Mouse (Mus musculus) heart, embryonic 12.5 days (tissue): ENCODE data around the gene Sult1e1. TPM values are rescaled to one million over a fixed set of nuclear protein-coding genes. Genes with fewer than 3 reads are reported as not detected.

ENCODE experiments used
- ATAC-seq: fragments of 200-750 bp; cut with Nextera tagmentation; 2 replicates; pipeline ENCODE4 v1.8.0; 2017; ENCODE audit warnings: moderate TSS enrichment, moderate library complexity; ENCODE audit not compliant: insufficient number of reproducible peaks, low FRiP score
- H3K27ac ChIP-seq: fragments of 300-500 bp; sonication (generic); 2 replicates; pipeline ENCODE4 v1.5.1; 2016; ENCODE audit warnings: mild to moderate bottlenecking, moderate library complexity; ENCODE audit not compliant: poor library complexity, severe bottlenecking
- H3K27me3 ChIP-seq: fragments of 300-500 bp; sonication (generic); replicated peaks from 2 replicates; pipeline ENCODE4 v1.6.1; 2016; ENCODE audit warnings: mild to moderate bottlenecking, moderate library complexity
- H3K36me3 ChIP-seq: fragments of 300-500 bp; sonication (generic); 2 replicates; pipeline ENCODE4 v1.6.1; 2016; ENCODE audit warnings: mild to moderate bottlenecking, moderate library complexity
- H3K4me1 ChIP-seq: fragments of 300-500 bp; sonication (generic); replicated peaks from 2 replicates; pipeline ENCODE4 v1.6.1; 2016; ENCODE audit warnings: mild to moderate bottlenecking
- H3K4me2 ChIP-seq: fragments of 300-500 bp; sonication (generic); 2 replicates; pipeline ENCODE4 v1.6.1; 2016; ENCODE audit warnings: mild to moderate bottlenecking, moderate library complexity
- H3K4me3 ChIP-seq: fragments of 300-500 bp; sonication (generic); 2 replicates; pipeline ENCODE4 v1.5.1; 2016; ENCODE audit warnings: mild to moderate bottlenecking
- H3K9ac ChIP-seq: fragments of 300-500 bp; sonication (generic); 2 replicates; pipeline ENCODE4 v1.6.1; 2016; ENCODE audit warnings: mild to moderate bottlenecking, moderate library complexity
- H3K9me3 ChIP-seq: fragments of 300-500 bp; sonication (generic); replicated peaks from 2 replicates; pipeline ENCODE4 v1.6.1; 2016; ENCODE audit warnings: mild to moderate bottlenecking, moderate library complexity
- WGBS: fragments of 180-500 bp; shearing (Covaris S2); methylation state at CpG from one replicate; pipeline ENCODE4 v1.1.7; 2016; 5-methylcytosine and 5-hydroxymethylcytosine counted together
- polyA plus RNA-seq: library from polyadenylated mRNA; unstranded; fragments of >200 nt; fragmentation: Nextera tagmentation; extraction: Ambion mirVana; gene quantifications from 2 replicates; pipeline ENCODE4 v1.2.1, GENCODE M21; 2016

Sult1e1 gene
- polyA plus RNA-seq, result not detected in 2 replicates

DNA sequence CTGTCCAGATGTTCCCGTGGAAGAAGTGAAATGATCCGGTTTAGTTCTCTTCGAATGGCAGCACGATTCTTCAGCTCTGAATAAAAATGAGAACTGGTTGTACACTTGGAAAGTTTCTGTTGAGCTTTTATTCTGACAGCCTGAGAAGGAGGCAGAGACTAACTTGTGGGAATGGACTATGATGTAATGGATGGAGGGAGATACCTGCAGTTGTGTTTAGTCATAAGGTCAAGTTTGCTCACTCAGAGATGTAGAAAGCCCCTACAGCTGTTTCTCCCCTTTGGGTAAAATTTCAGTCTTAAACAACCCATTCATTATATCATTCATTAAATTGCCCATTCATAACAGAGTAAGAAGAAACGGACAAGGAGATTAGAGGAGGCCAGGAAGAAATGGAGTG lies at the start of gene Sult1e1:
Gene Sult1e1 (minus strand): TSS at position 101 of the 400 bp plus-strand sequence.
- H3K4me1 ChIP-seq, result no peaks in the 10 kb centered on the region
- 72% methylated on average over 5 of the region's 5 CpGs for WGBS
- H3K9ac ChIP-seq, result no peak within 1 kb of the TSS
- no peak within 1 kb of the TSS for H3K4me3 ChIP-seq
- no peaks in the 10 kb centered on the region for H3K36me3 ChIP-seq
- no peak within 1 kb of the TSS for H3K27ac ChIP-seq
- no peak for ATAC-seq
- no peak within 1 kb of the TSS for H3K4me2 ChIP-seq
- H3K27me3 ChIP-seq, result no peaks in the 10 kb centered on the region
- H3K9me3 ChIP-seq, result no peaks in the 10 kb centered on the region

DNA sequence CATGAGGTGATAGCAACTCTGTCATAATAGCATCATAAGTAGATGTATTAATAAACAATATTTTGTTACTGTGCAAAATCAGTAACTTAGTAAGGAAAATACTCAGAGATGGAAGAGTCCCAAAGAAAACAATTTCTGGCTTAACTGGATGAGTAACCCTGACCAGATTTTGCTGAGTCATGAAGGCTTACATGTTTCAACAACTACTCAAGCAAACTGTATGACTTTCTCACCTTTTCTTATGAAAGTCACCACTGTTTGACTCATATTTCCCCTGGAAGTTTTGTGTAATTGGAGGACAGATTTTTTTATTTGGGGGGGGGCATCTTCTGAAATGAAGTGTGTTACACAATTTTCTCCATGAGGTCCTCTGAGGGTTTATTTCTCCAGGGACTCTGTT lies 31.3 kb upstream of the Sult1e1 start:
- Histone ChIP-seq H3K36me3 (no peaks in the 10 kb centered on the region), H3K4me3 (no peak overlapping the region), H3K4me2 (no peak overlapping the region), H3K9me3 (no peaks in the 10 kb centered on the region; the same call in 1 of the 2 replicates), H3K27me3 (no peaks in the 10 kb centered on the region), H3K4me1 (no peaks in the 10 kb centered on the region), H3K27ac (no peak overlapping the region), H3K9ac (no peak overlapping the region)
- ATAC-seq, result no peak

DNA sequence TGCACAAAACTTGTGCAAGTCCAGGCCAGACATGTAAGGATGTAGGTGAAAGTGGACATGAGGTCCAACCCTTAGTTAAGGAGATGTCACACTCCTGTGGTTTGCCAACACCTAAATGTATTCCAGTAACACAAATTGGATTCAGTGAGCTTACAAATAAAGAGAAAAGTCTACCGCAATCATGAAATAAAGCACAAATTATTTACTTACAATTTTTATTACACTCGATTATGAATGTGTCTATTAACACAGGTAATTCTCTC lies 23.7 kb upstream of the Sult1e1 start:
- WGBS, result 84% methylated on average over 2 of the region's 2 CpGs
- H3K27me3 ChIP-seq, result no peaks in the 10 kb centered on the region
- no peaks in the 10 kb centered on the region for H3K9me3 ChIP-seq
- no peak overlapping the region for H3K27ac ChIP-seq
- no peaks in the 10 kb centered on the region for H3K4me1 ChIP-seq
- H3K4me2 ChIP-seq, result no peak overlapping the region
- H3K4me3 ChIP-seq, result no peak overlapping the region
- no peak for ATAC-seq
- H3K36me3 ChIP-seq, result no peaks in the 10 kb centered on the region
- H3K9ac ChIP-seq, result no peak overlapping the region

DNA sequence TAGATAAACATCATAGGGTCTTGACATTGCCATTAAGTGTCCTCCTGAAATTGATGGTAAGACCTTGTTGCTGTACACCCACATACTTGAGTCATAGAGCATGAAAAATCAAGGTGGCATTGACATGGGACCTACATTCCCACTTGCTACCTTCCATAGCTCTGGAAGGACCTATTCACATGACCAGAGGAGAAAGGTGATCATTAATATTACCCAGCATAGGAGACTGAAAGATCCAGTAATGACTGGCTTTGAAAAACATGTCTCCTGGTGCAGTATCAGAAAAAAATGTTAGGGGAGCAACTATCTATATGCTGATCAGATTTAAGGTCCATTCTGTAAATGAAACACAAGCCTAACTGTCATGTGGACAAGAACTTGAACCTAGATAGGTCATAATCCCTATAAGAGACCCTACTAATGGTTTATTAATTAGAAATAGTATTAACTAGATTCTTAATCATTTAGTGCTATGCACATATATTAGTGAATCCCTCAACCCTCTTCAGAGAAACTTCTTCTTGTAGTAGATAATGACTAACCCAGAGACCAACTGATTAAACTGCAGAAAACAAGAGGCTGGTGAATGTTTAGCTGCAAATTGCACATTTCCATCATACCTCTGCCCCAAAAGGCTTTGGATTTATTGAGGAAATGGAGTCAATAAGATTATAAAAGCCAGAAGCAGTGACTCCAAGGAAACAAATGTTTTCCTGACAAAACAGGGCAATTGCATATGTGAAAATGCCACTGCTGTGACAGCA lies 23.2 kb upstream of the Sult1e1 start:
- Histone ChIP-seq H3K36me3 (no peaks in the 10 kb centered on the region), H3K27me3 (no peaks in the 10 kb centered on the region), H3K9me3 (no peaks in the 10 kb centered on the region), H3K4me3 (no peak overlapping the region), H3K9ac (no peak overlapping the region), H3K4me1 (no peaks in the 10 kb centered on the region), H3K4me2 (no peak overlapping the region), H3K27ac (no peak overlapping the region)
- no peak for ATAC-seq

DNA sequence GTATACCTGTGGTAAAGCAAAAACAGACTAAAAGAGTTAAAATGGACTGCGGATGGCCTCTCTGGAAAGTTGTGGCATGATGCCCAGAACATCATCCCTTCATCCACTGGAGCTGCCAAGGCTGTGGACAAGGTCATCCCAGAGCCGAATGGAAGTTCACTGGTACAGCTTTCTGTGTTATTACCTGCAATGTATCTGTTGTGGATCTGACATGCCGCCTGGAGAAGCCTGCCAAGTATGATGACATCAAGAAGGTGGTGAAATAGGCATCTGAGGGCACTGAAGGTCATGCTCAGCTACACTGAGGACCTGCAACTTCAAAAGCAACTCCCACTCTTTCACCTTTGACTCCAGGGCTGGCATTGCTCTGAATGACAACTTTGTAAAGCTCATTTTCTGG lies 9.6 kb upstream of the Sult1e1 start:
- Histone ChIP-seq H3K4me3 (no peak overlapping the region), H3K4me2 (no peak overlapping the region), H3K27me3 (no peaks in the 10 kb centered on the region), H3K9me3 (no peaks in the 10 kb centered on the region), H3K36me3 (no peaks in the 10 kb centered on the region), H3K27ac (no peak overlapping the region), H3K9ac (no peak overlapping the region), H3K4me1 (no peaks in the 10 kb centered on the region)
- ATAC-seq, result no peak
- 67% methylated on average over 3 of the region's 3 CpGs for WGBS

DNA sequence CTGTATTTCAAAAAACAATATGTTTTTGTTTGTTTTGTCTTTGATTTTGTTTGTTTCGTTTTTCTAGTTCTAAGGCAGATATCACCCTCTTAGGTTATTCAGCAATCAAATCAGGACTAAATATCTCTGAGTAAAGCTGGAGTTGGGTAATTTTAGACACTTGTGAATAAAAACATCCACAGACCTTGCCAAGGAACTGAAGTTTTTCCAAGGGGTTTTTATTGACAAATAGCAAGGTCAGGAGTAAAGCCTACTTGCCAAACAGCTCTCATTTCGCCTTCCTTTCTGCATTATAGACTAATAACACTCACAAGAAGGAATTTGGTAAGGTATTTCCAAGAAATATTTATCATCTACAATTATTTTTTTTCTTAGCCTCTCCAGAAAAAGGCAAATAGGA lies 6.5 kb upstream of the Sult1e1 start:
- H3K9me3 ChIP-seq, result no peaks in the 10 kb centered on the region
- ATAC-seq, result no peak
- H3K9ac ChIP-seq, result no peak overlapping the region
- WGBS, result 56% methylated on average over 2 of the region's 2 CpGs
- no peaks in the 10 kb centered on the region for H3K36me3 ChIP-seq
- no peaks in the 10 kb centered on the region for H3K27me3 ChIP-seq
- no peak overlapping the region for H3K4me2 ChIP-seq
- H3K4me1 ChIP-seq, result no peaks in the 10 kb centered on the region
- H3K4me3 ChIP-seq, result no peak overlapping the region
- H3K27ac ChIP-seq, result no peak overlapping the region

DNA sequence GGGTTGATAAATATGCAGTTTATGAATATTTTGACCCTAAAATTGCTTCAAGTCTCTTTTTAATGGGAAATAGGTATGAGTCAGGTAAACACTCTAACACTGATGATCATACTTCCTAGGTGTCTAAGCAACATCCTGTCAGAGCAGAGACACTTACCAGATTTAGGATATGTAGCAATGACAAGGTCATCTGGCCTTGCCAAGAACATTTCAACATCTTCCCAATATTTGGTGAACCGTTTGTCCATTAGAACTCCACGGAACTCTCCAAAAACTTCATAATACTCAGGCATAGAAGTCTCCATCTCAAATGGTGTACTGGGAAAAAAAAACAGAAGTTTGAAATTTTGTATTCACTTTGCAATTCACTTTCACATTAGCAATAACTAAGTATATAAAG lies 1.5 kb downstream of the Sult1e1 start:
- no peak overlapping the region for H3K4me2 ChIP-seq
- H3K27me3 ChIP-seq, result no peaks in the 10 kb centered on the region
- no peak overlapping the region for H3K27ac ChIP-seq
- 74% methylated on average over 2 of the region's 2 CpGs for WGBS
- H3K4me3 ChIP-seq, result no peak overlapping the region
- no peaks in the 10 kb centered on the region for H3K9me3 ChIP-seq
- H3K9ac ChIP-seq, result no peak overlapping the region
- no peaks in the 10 kb centered on the region for H3K4me1 ChIP-seq
- no peak for ATAC-seq
- no peaks in the 10 kb centered on the region for H3K36me3 ChIP-seq

DNA sequence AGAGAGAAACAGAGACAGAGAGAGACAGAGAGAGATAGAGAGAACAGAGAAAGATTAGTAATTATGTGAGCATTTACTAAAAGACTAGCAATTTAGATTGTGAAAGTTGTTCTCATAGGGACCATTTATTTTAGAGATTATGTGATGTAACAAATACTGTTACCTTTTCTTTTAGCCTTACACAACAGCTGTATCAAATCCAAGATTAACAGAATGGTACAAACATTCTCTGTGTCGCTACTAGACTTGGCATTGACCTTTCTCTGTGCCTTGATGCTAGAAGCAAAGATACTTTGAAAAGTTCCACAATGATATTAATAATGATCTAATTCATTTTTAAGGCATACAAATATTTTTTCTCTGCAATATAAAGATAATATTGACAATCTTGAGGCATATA lies 11.0 kb downstream of the Sult1e1 start:
- ATAC-seq, result no peak
- WGBS, result 73% methylated on average over 1 of the region's 1 CpGs
- no peaks in the 10 kb centered on the region for H3K9me3 ChIP-seq

DNA sequence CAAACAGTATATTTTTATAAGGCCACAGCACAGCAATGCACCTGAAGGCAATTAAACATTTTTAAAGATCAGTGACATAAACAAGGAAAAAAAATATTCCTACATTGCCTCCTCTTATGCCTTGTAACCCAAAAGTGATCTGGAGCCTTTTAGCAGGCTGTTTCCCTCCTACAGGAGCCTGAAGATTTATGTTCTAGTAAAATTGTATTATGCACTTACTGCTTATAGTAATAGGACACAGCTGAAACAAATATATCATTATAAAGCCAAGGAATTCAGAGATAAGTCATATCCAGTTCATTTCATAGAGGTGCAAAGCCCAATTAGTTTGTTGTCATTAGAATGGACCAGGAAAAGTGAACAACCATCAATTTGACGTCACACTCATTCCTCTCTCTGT lies 17.2 kb downstream of the Sult1e1 start:
- ATAC-seq, result no peak
- H3K4me1 ChIP-seq, result no peaks in the 10 kb centered on the region
- no peak overlapping the region for H3K27ac ChIP-seq
- H3K9me3 ChIP-seq, result no peaks in the 10 kb centered on the region
- no peak overlapping the region for H3K9ac ChIP-seq
- H3K4me3 ChIP-seq, result no peak overlapping the region
- no peaks in the 10 kb centered on the region for H3K27me3 ChIP-seq
- H3K36me3 ChIP-seq, result no peaks in the 10 kb centered on the region
- no peak overlapping the region for H3K4me2 ChIP-seq
- WGBS, result 65% methylated on average over 1 of the region's 1 CpGs

More for the DNA sequence above, 11.0 kb downstream of the Sult1e1 start:
- no peak overlapping the region for H3K4me2 ChIP-seq
- no peak overlapping the region for H3K4me3 ChIP-seq
- H3K4me1 ChIP-seq, result no peaks in the 10 kb centered on the region
- H3K36me3 ChIP-seq, result no peaks in the 10 kb centered on the region
- no peak overlapping the region for H3K9ac ChIP-seq
- no peaks in the 10 kb centered on the region for H3K27me3 ChIP-seq
- H3K27ac ChIP-seq, result no peak overlapping the region

DNA sequence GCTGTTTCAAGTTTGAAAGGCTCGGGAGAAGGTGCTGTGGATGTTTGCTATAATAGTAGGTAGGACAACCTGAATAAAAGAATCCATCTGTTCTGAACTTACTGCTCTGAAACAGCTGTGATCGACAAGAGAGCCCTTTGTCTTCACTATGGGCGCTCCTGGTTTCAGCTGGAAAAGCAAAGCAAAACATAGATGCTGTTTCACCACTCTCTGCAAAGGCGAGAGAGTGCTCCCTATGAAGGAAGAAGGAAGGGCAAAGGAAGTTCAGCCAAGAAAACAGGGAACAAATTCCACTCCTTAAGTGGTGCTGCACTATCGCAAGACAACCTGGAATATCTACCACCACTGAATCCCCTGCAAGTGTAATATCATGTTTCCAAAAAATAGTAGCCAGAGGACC lies 17.9 kb downstream of the Sult1e1 start:
- H3K9me3 ChIP-seq, result no peaks in the 10 kb centered on the region
- H3K4me3 ChIP-seq, result no peak overlapping the region
- no peak overlapping the region for H3K9ac ChIP-seq
- WGBS, result 55% methylated on average over 5 of the region's 5 CpGs
- no peak overlapping the region for H3K4me2 ChIP-seq
- H3K4me1 ChIP-seq, result no peaks in the 10 kb centered on the region
- no peak for ATAC-seq
- H3K27ac ChIP-seq, result no peak overlapping the region
- H3K36me3 ChIP-seq, result no peaks in the 10 kb centered on the region
- no peaks in the 10 kb centered on the region for H3K27me3 ChIP-seq

DNA sequence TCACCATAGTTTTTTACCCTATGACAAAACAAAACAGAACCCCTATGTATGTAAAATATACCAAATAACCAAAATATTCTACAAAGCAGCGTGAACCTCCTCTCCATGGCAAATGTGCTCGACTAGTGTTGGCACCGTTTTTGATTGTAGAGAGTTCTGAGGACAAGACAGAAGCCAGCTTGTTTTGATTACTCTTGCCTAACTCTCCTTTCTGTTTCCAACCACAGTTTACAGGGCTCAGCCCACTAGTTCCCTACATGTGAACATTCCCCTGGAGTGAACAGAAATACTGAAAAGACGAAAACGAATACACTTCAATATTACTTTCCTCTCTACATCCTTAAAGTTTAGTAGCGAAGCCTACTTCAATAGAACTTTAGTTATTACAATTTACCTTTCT lies 18.6 kb downstream of the Sult1e1 start:
- no peaks in the 10 kb centered on the region for H3K9me3 ChIP-seq
- H3K9ac ChIP-seq, result no peak overlapping the region
- ATAC-seq, result no peak
- no peaks in the 10 kb centered on the region for H3K27me3 ChIP-seq
- no peak overlapping the region for H3K4me3 ChIP-seq
- H3K27ac ChIP-seq, result no peak overlapping the region
- H3K4me2 ChIP-seq, result no peak overlapping the region
- 74% methylated on average over 6 of the region's 6 CpGs for WGBS
- H3K4me1 ChIP-seq, result no peaks in the 10 kb centered on the region
- no peaks in the 10 kb centered on the region for H3K36me3 ChIP-seq

DNA sequence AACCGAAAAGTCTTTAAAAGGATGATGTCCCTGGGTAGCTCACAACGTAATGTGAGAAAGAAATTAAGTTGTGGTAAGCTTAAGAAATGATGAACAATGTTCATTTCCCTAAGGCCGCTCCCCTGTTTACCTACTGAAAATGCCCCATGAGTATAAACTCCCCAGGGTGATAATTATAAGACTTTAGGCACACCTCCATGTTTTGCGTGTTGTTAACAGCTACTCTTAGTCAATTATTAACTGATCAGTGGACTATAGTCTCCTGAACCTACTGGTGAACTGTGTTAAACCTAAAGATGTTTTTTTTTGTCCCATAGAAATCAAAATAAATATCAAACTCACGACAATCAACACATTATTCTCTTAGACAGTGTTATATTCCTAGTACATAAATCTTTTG lies 22.5 kb downstream of the Sult1e1 start, which contains the start of gene Sult1d1:
Gene Sult1d1 (minus strand): TSS at position 183 of the 400 bp plus-strand sequence.
- Histone ChIP-seq H3K4me3 (no peak within 1 kb of the TSS), H3K9me3 (no peaks in the 10 kb centered on the region), H3K36me3 (no peaks in the 10 kb centered on the region), H3K4me1 (no peaks in the 10 kb centered on the region), H3K27me3 (no peaks in the 10 kb centered on the region), H3K4me2 (no peak within 1 kb of the TSS), H3K9ac (no peak within 1 kb of the TSS), H3K27ac (no peak within 1 kb of the TSS)
- 77% methylated on average over 5 of the region's 5 CpGs for WGBS
- ATAC-seq, result no peak
